Mouse (Mus musculus) liver, postnatal 0 days (tissue): ENCODE measurements at regions not wholly inside any gene's neighbourhood (a gene's known extent, or its start where the extent isn't known, plus 50 kb on each side); places are given as distances from the start of the nearest gene placed in this dataset.

Source experiments
- CTCF ChIP-seq: sonication (generic); IDR thresholded peaks from 2 replicates; pipeline ENCODE4 v1.5.1; 2016; ENCODE audit warnings: antibody characterized with exemption, low read depth
- EP300 ChIP-seq: IDR thresholded peaks from 2 replicates; pipeline ENCODE4 v1.6.1; 2016; ENCODE audit warnings: antibody characterized with exemption, low read depth, mild to moderate bottlenecking

GRCm38 (mm10) chr17:51894278-51894677, 61.2 kb upstream of the Satb1 start:
- no peak for TF ChIP-seq CTCF
- TF ChIP-seq EP300 = no peak
